Mouse (Mus musculus): ENCODE results near the gene Palld. TPM values are rescaled to one million over a fixed set of nuclear protein-coding genes. Genes with fewer than 3 reads are reported as not detected.

The Palld gene
- polyA plus RNA-seq, 1 experiment from 2014 or later = 166 TPM

DNA sequence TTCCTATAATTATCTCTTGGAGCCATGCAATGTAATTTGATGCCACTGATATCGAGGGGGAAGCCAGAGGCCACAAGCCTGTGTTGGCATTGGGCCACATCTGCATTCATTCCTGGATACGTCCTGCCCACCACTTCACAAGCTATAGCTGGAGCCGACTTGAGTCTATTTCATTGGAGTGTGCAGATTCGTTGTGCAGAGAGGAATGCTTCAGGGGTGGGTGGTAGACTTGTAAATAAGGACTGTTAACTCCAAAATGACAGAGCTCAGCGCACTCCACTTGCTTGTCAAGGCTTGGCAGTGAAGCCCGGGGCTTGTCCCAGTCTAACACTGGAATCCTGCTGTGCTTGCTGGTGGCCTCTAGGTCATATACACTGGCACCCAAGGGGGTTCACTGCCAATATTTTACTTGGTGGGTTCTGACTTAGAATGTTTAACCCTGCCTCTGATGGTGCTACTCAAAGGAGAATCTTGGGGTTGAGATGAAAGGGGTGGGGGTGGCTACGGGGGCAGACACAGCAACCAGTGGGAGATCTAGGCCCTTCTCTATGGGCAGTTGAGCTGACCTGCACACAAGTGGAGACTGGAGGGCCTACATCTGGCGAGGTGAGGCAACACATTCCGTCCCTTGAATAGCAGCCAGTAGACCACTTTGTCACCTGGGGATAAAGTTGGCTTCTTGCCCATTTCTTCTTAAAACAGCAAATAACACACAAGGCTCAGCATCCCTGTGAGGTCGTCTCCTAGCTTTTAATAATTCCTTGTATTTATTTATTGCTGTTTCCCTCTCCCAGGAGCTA, 157.1 kb downstream of the Palld start:
- H3K27me3 ChIP-seq (replicated peaks) = no peaks in the 10 kb centered on the region
- 13% methylated on average over 10 of the region's 10 CpGs for WGBS
- H3K9me3 ChIP-seq = 0 out of 2 replicates have a peak, but pooled peaks cover 6% of the 10 kb centered on the region
- peaks cover 13% of the 10 kb centered on the region for H3K36me3 ChIP-seq
- ATAC-seq (ENCODE audit: extremely low read depth, insufficient number of reproducible peaks, low FRiP score, low TSS enrichment) = peak; percentile 44; the same call in 1 of the 2 replicates
- H3K4me2 ChIP-seq = peak overlapping the region; percentile 58
- H3K4me1 ChIP-seq = peaks cover 69% of the 10 kb centered on the region
- peak overlapping the region; percentile 52 for H3K9ac ChIP-seq
- peak overlapping the region; percentile 10 for H3K4me3 ChIP-seq
- H3K27ac ChIP-seq (replicated peaks) = peak overlapping the region; percentile 86

DNA sequence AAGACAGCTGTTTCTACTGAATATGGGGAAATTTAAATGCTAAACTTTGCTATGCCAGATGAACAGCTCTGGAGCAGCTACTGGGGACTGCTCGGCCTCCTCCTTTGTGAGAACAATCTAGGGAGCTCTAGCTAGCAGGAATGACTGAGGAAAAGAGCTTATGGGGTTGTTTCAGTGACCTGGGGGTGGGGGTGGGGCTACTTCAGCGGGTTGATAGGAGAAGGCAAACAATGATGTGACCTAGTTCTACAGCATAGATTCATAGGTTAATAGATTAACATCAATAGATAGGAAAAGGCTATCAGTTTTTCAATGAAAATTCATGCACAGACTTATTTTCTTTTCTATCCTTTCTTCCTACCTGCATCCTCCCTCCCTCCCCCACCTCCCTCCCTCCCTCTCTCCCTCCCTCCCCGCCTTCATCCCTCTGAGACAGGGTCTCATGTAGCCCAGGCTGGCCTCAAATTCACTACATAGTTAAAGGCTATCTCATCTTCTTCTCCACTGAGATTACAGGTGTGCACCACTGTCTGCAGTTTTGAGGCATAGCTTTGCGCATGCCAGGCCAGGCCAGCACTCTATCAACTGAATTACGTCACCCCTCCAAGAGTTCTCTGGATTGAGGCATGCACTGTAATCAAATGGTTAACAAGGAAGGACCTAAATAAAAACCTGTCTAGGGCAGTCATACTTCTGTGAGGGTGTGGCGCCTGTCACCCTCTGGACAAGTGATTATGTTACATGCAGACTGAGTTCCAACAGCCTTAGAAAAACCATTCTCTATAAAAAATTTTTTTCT, 158.5 kb downstream of the Palld start:
- Histone ChIP-seq H3K36me3 (no peaks in the 10 kb centered on the region), H3K4me1 (peaks cover 64% of the 10 kb centered on the region), H3K9ac (no peak overlapping the region), H3K4me2 (no peak overlapping the region), H3K27ac (replicated peaks) (peak overlapping the region; percentile 43), H3K9me3 (no peaks in the 10 kb centered on the region), H3K27me3 (replicated peaks) (no peaks in the 10 kb centered on the region), H3K4me3 (no peak overlapping the region)
- ATAC-seq (ENCODE audit: extremely low read depth, insufficient number of reproducible peaks, low FRiP score, low TSS enrichment) = 0 out of 2 replicates have a peak, but pooled peaks have one; percentile 18
- 47% methylated on average over 6 of the region's 6 CpGs for WGBS

DNA sequence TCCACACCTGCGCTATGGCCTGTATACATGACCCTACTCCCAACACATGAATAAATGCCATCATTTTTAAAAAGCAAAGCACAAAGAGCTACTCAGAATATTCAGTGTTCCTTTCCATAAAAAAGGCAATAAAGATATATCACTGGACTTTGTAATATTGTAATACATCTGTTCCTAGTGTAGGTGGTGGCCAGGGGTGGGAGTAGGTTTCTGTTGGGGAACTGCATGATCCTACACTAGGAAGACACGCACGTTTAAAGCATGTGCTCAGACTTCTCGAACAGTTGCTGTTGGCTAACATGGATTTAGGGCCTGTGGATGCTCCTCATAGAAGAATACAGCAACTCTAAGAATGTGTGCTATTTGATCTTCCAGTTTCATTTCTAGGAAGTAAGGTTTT, 165.0 kb downstream of the Palld start:
- Histone ChIP-seq H3K9ac (no peak overlapping the region), H3K4me3 (no peak overlapping the region), H3K36me3 (peaks cover 22% of the 10 kb centered on the region), H3K27me3 (replicated peaks) (no peaks in the 10 kb centered on the region), H3K27ac (replicated peaks) (no peak overlapping the region), H3K4me1 (peaks cover 23% of the 10 kb centered on the region), H3K9me3 (no peaks in the 10 kb centered on the region), H3K4me2 (no peak overlapping the region)
- no peak for ATAC-seq (ENCODE audit: extremely low read depth, insufficient number of reproducible peaks, low FRiP score, low TSS enrichment)
- 78% methylated on average over 4 of the region's 4 CpGs for WGBS

DNA sequence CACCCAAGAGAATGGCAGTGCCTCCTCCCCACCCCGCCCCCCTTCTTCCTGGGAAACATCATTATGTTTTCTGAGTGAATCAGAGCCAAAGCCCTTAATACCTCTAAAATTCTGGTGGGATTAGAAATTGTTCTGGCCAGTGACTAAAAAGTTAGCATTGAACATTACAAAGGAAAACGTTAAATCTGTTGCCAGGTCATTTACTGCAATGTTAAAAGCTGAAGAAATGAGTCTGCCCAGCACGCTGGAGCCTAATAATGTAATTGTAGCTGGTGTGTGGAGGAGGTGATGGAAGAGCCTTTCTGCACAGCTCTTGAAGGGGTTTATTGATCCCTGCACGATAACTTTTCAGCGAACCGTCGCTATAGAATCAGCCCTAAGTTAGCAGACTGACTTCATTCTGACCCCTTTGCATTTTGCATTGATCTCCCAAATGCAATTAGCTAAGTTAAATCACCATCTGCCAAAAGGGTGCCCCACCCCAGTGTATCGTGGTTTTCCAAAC, 165.7 kb downstream of the Palld start:
- WGBS = 81% methylated on average over 8 of the region's 8 CpGs

DNA sequence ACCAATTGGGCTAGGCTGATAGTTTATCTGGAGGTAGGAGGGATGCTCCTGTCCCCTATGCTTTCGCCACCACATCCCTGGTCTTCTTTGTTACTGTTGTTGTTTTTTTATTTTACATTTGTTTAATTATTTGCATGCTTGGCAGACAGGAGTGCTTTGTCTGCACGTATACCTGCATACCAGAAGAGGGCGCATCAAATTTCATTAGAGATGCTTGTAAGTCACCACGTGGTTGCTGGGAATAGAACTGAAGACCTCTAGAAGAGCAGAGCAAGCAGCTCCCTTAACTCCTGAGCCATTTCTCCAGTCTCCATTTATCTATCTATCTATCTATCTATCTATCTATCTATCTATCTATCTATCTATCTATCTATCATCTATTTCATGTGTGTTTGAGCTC, 166.4 kb downstream of the Palld start:
- H3K4me1 ChIP-seq = peaks cover 33% of the 10 kb centered on the region

More for the DNA sequence above, 165.7 kb downstream of the Palld start:
- no peak overlapping the region for H3K4me3 ChIP-seq
- no peak overlapping the region for H3K9ac ChIP-seq
- no peak overlapping the region for H3K4me2 ChIP-seq
- H3K4me1 ChIP-seq = peaks cover 26% of the 10 kb centered on the region
- ATAC-seq (ENCODE audit: extremely low read depth, insufficient number of reproducible peaks, low FRiP score, low TSS enrichment) = no peak
- peaks cover 22% of the 10 kb centered on the region for H3K36me3 ChIP-seq
- no peaks in the 10 kb centered on the region for H3K27me3 ChIP-seq (replicated peaks)
- H3K27ac ChIP-seq (replicated peaks) = no peak overlapping the region
- no peaks in the 10 kb centered on the region for H3K9me3 ChIP-seq

DNA sequence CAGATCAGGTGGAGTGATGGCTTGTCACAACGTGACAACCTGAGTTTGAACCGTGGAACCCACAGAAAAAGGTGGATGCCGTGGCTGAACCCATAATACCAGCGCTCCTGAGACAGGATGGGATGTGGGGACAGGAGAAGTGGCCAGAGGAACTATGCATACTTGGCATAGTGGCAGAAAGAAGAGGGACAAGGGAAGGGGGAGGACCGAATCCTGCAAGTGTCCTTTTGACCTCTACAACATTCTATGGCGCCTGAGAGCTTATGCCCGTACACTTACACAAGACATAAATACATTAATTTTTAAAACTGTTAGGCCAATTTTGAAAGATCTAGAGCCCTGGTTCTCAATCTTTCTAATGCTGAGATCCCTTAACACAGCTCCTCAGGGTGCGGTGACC, 168.3 kb downstream of the Palld start:
- Histone ChIP-seq H3K4me2 (no peak overlapping the region), H3K9ac (no peak overlapping the region), H3K4me1 (peaks cover 45% of the 10 kb centered on the region), H3K27ac (replicated peaks) (peak overlapping the region; percentile 31), H3K9me3 (no peaks in the 10 kb centered on the region), H3K36me3 (peaks cover 22% of the 10 kb centered on the region), H3K4me3 (no peak overlapping the region), H3K27me3 (replicated peaks) (no peaks in the 10 kb centered on the region)
- no peak for ATAC-seq (ENCODE audit: extremely low read depth, insufficient number of reproducible peaks, low FRiP score, low TSS enrichment)
- WGBS = 66% methylated on average over 8 of the region's 8 CpGs

More for the DNA sequence above, 166.4 kb downstream of the Palld start:
- no peak overlapping the region for H3K4me3 ChIP-seq
- H3K36me3 ChIP-seq = peaks cover 22% of the 10 kb centered on the region
- WGBS = 56% methylated on average over 4 of the region's 4 CpGs
- no peak overlapping the region for H3K27ac ChIP-seq (replicated peaks)
- H3K4me2 ChIP-seq = no peak overlapping the region
- H3K27me3 ChIP-seq (replicated peaks) = no peaks in the 10 kb centered on the region
- no peaks in the 10 kb centered on the region for H3K9me3 ChIP-seq
- H3K9ac ChIP-seq = no peak overlapping the region
- ATAC-seq (ENCODE audit: extremely low read depth, insufficient number of reproducible peaks, low FRiP score, low TSS enrichment) = no peak

DNA sequence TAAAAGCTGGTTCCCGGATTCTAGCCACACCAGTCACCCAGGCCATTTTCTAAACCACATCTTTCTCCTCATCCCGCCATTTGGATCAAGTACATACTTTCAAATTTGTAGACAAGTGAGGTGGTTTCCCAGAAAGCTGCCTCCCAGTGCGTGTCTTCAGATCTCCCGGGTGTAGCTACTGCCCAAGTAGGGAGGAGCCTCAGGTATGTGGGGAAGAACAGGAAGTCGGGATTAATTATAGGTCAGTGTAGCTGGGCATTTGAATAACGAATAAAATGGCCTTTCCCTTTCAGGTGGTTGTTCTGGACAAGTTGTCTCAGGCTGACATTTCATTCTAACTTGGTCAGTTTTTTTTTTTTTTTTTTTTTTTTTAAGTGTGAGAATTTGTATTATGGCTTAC, 170.3 kb downstream of the Palld start:
- Histone ChIP-seq H3K4me2 (no peak overlapping the region), H3K27me3 (replicated peaks) (no peaks in the 10 kb centered on the region), H3K27ac (replicated peaks) (peak overlapping the region; percentile 48; the same call in 1 of the 2 replicates), H3K4me3 (no peak overlapping the region), H3K36me3 (peaks cover 18% of the 10 kb centered on the region), H3K4me1 (peaks cover 60% of the 10 kb centered on the region), H3K9me3 (no peaks in the 10 kb centered on the region), H3K9ac (no peak overlapping the region)
- 66% methylated on average over 6 of the region's 6 CpGs for WGBS
- ATAC-seq (ENCODE audit: extremely low read depth, insufficient number of reproducible peaks, low FRiP score, low TSS enrichment) = no peak

DNA sequence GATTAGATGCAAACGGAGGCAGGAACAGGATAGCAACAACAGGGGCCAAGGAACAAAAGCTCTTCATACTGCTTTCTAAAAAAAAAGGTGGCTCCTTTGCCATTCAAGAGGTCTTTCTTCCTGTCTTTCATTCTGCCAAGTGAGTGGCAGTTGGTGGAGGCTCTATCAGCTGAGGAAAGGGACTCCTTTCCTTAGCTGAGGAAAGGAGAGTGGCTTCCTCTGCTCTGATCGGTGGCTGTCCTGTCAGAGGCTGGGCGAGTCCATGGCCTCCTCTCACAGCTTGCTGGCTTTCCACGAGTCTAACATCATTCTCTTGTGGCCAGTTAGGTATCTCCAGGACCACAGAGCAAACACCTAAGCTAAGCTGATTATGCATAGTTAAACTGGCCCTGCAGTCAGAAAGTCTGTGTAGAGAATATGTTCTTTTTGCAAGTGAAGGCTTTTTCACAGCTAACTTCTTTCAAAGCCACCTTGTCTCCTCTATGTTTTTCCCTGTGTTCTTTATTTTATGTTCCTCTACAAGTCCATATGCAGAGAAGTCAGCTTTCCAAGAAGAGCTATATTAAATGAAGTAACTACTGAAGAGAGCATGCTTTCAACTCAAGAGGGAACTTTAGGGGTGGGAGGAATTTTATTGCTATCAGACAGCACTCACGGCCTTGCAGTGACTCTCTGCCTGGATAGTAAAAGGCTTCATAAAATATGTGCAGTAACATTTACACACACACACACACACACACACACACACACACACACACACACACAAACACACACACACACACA, 171.0 kb downstream of the Palld start:
- WGBS = 39% methylated on average over 5 of the region's 5 CpGs
- peaks cover 18% of the 10 kb centered on the region for H3K36me3 ChIP-seq
- ATAC-seq (ENCODE audit: extremely low read depth, insufficient number of reproducible peaks, low FRiP score, low TSS enrichment) = no peak
- H3K27ac ChIP-seq (replicated peaks) = peak overlapping the region; percentile 48
- H3K4me3 ChIP-seq = no peak overlapping the region
- H3K9me3 ChIP-seq = no peaks in the 10 kb centered on the region
- no peak overlapping the region for H3K4me2 ChIP-seq
- 0 out of 2 replicates have a peak overlapping the region, but pooled peaks have one; percentile 44 for H3K9ac ChIP-seq
- H3K4me1 ChIP-seq = peaks cover 66% of the 10 kb centered on the region
- H3K27me3 ChIP-seq (replicated peaks) = no peaks in the 10 kb centered on the region

DNA sequence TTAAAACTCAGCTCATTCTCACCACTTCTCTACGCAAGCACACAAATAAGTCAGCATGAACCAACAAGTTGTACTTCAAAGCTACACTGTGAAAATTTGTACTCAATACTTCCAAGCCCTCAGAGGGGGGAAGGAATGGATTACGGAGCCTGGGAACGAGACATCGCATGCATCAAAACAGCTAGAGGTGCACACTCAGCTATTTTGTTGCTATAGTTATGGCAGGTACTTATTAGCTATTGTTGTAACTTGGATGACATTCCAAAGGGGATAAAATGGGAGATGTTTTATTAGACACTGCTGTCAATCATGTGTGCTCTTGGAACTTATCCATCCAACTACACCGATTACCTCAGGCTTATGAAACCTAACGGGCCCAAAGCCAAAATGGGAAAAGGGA, 171.8 kb downstream of the Palld start:
- peaks cover 68% of the 10 kb centered on the region for H3K4me1 ChIP-seq

DNA sequence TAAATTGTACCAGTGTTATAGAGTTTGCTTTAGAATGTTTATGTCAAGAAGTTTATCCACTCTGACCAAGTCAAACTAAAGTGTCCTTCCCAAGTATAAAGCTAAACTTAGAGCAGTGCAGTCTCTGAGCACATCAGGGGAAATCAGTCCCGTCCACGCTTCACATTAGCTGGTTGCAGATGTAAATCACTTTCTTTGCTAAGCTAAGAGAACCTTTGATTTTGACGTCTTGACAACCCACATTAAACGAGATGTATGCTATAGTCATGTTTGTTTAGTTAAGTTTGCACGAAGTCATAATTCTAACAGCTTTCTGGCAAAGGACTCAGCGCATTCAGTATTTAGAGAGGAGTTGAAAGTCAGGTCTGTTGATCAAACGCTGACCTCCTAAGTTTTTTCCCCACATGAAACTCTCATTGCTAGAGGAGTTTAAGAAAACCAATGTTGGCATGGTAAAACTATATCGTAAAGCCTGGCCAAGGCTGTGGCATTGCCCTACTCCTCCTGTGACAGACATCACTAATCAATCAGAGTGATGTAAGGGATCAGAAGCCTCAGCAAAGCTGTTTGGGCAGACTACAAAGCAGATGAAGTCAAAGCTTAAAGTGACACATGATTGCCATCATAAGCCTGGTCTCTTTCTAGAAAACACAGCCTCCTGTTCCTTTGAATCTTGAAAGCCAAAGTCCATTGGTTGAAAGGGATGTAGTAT, 177.0 kb downstream of the Palld start:
- H3K9me3 ChIP-seq = no peaks in the 10 kb centered on the region
- WGBS = 67% methylated on average over 8 of the region's 8 CpGs
- H3K4me3 ChIP-seq = no peak overlapping the region
- H3K27me3 ChIP-seq (replicated peaks) = no peaks in the 10 kb centered on the region
- H3K4me1 ChIP-seq = peaks cover 40% of the 10 kb centered on the region
- H3K27ac ChIP-seq (replicated peaks) = no peak overlapping the region
- peaks cover 2% of the 10 kb centered on the region for H3K36me3 ChIP-seq
- H3K9ac ChIP-seq = no peak overlapping the region
- no peak overlapping the region for H3K4me2 ChIP-seq
- no peak for ATAC-seq (ENCODE audit: extremely low read depth, insufficient number of reproducible peaks, low FRiP score, low TSS enrichment)

More for the DNA sequence above, 171.8 kb downstream of the Palld start:
- H3K27ac ChIP-seq (replicated peaks) = no peak overlapping the region
- H3K9me3 ChIP-seq = no peaks in the 10 kb centered on the region
- H3K4me3 ChIP-seq = no peak overlapping the region
- WGBS = 79% methylated on average over 6 of the region's 6 CpGs
- H3K36me3 ChIP-seq = peaks cover 10% of the 10 kb centered on the region
- no peak overlapping the region for H3K4me2 ChIP-seq
- no peaks in the 10 kb centered on the region for H3K27me3 ChIP-seq (replicated peaks)
- no peak overlapping the region for H3K9ac ChIP-seq
- ATAC-seq (ENCODE audit: extremely low read depth, insufficient number of reproducible peaks, low FRiP score, low TSS enrichment) = no peak

Data from heart, embryonic 13.5 days (tissue).